Mouse (Mus musculus): ENCODE measurements at regions not wholly inside any gene's neighbourhood (a gene's known extent, or its start where the extent isn't known, plus 50 kb on each side); places are given as distances from the start of the nearest gene placed in this dataset.

DNA sequence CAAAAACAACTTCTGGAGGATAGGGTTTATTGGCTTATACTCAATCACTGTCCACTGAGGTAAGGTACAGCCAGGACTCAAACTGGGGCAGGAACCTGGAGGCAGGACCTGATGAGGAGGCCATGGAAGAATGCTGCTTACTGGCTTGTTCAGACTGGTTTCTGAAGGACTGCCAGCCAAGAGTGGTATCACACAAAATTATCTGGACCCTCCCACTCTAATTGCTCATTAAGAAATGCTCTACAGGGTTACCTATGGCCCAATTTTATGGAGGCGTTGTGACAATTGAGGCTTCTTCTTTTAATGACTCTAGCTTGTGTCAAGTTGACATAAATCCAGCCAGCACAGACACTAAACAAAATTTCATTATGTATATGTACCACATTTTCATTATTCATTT is 158.5 kb upstream of the Gm11042 start:
- TF ChIP-seq CTCF (IDR thresholded peaks at IDR 0.05; ENCODE audit: low read depth) (no peak), EP300 (IDR thresholded peaks at IDR 0.05; ENCODE audit: low read depth) (no peak)
